Mouse (Mus musculus) v-Abl transformed pro-B cells (cell line): ENCODE measurements around the gene Grifin.

Experiments
- in situ Hi-C, 2 experiments: fragments of 400-800 bp; cut with MboI; formaldehyde crosslinking; loops; one replicate each; pipeline ENCODE4 v1.15.1; 2025; ENCODE audit not compliant: unreplicated experiment in 2 of 2

Gene Grifin

DNA sequence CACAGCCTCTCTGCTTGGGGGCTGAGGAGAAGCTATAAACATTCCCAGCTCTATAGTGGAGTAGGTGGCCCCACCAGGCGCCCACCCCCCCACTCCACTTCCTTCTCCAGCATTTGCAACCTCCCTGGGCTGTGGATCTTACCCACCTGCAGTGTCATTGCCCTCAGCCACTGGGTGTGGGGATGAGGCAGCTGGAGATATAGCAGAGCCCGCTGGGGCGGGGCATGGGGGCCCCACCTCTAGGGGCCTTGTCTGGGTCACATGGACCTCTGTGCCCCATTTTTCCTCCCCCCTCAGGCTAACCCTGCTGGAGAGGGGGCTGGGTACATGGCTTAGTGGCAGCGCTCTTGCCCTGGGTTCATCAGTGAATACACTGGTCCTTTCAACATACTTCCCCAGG is at the start of gene Grifin:
TSS of gene Grifin (minus strand) at position 176 of the 400 bp plus-strand sequence.
- in situ Hi-C loops = loop anchor here (5.0 kb wide), 1 partner anchor 52 kb away; no protein-coding TSS in a partner anchor

DNA sequence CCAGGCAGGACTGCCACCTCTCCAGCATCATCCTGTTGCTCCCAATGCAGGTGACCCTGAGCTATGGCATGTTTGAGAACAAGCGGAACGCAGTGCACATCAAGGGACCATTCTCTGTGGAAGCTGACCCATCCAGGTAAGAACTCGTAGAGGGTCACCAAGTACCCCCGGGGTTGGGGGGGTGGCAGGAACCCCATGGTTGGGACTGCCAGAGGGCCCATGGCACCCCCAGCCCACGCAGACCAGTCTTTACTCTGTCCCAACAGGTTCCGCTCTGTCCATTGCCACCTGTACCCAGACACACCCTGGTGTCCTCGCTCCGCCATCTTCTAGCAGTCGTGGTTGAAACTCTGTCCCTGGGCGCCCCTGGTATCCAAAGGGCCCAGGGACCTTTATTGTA is 49.3 kb upstream of the Grifin start:
- in situ Hi-C loops = loop anchor here in 1 of 2 experiments (10.0 kb wide), 1 partner anchor 189 kb away; no protein-coding TSS in a partner anchor

DNA sequence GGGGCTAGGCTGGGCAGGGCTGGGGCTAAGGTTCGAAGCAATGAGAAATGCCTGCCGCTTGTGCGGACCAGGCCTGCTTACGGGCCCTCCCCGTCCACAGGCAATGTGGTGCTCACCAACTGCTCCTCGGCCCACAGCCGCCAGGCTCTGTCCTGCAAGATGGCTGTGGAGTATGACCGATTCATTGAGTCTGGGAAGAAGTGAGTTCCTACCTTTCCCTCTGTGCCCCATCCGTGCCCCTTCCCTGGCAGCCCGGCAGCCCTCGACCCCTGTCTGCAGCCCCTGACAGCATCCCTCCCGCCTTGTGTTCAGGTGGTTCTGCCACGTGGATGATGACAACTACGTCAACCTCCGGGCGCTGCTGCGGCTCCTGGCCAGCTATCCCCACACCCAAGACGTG is 47.3 kb upstream of the Grifin start:
- in situ Hi-C loops = loop anchor here in 1 of 2 experiments (10.0 kb wide), 1 partner anchor 187 kb away; no protein-coding TSS in a partner anchor

DNA sequence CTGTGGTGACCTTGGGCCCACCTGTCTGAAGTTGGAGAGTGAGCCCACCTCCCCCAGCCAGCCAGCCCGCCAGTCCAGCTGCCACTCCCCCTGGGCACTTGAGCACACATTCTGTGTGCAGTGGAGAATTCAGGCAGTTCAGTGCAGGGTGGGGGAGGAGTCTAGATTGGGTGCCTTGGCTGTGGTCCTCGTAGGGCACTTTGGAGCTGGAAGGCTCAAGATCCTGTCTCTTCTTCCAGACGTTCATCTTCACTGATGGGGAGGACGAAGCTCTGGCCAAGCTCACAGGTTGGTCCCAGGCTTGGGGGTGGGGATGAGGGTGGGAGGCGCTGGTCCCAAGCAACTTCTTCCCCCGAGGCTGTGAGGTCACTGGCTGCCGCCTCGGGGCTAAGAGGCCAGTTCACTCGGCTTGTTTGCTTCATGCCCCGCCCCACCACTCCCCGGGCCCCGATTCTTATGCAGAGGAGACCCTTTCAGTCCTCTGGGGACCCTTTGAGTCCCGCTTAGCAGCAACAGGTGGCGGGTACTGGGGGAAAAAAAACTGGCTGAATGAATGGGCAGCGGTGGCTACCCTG is 46.8 kb upstream of the Grifin start:
- in situ Hi-C loops = loop anchor here in 1 of 2 experiments (10.0 kb wide), 1 partner anchor 187 kb away; no protein-coding TSS in a partner anchor

DNA sequence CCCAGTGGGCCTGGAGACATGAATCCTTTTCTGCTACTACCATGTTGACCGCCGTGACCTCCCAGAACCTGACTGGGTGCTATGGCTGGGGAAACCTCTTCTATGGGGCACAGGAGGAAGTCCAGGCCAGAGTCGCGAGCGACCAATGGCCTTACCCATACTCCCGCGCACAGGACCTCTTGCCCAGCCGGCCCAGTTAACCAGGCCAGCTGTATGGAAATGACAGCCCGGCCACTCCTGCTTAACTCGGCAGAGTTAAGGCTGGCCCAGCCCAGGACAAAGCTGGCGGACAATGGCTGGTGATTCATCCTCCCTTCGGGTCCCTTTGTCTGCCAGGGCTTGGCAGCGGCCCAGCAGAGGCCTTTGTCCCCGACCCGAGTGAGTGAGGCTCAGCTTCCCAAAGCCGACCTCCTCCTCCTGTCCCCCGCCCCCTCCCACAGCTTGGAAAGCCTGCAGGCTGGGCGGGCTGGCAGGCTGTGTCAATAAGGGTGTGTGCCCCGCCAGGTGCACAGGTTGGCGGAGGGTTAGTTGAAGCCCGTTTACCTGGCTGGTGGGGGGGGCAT is 46.2 kb upstream of the Grifin start:
- in situ Hi-C loops = loop anchor here in 1 of 2 experiments (10.0 kb wide), 1 partner anchor 186 kb away; no protein-coding TSS in a partner anchor

DNA sequence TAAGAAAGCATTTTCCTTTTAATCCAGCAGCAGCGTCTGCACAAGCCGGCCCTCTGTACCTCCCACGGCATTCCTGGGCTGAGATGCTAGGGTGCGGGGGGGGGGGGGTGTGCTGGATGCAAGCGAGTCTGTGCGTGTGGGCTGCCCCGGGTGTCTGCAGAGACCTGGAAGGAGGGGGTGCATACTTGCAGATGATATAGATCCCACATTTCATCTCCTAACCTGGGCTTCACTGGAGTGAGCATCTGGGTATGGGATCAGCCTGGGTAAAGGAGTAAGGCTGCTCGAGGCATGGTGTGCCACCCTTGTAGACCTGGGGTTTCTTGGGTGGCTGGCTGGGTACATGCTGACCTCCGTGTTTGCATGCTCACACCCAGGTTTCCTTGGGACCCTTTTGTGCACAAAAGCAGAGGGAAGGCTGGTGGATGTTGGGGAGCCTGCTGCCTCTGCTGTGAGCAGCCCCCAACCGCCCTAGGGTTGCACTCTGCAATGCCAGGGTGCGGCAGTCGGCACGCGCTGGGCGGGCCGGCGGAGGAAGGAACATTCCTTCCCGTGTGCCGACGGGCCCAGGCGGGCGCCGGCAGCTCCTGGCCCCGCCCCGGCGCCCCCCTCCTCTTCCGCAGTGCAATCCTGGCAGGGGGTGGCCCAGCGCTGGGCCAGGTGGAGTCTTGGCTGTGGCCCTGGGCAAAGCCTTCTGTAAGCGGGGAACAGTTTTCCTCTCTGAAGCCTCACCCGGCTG is 45.6 kb upstream of the Grifin start:
- in situ Hi-C loops = loop anchor here in 1 of 2 experiments (10.0 kb wide), 1 partner anchor 186 kb away; no protein-coding TSS in a partner anchor

DNA sequence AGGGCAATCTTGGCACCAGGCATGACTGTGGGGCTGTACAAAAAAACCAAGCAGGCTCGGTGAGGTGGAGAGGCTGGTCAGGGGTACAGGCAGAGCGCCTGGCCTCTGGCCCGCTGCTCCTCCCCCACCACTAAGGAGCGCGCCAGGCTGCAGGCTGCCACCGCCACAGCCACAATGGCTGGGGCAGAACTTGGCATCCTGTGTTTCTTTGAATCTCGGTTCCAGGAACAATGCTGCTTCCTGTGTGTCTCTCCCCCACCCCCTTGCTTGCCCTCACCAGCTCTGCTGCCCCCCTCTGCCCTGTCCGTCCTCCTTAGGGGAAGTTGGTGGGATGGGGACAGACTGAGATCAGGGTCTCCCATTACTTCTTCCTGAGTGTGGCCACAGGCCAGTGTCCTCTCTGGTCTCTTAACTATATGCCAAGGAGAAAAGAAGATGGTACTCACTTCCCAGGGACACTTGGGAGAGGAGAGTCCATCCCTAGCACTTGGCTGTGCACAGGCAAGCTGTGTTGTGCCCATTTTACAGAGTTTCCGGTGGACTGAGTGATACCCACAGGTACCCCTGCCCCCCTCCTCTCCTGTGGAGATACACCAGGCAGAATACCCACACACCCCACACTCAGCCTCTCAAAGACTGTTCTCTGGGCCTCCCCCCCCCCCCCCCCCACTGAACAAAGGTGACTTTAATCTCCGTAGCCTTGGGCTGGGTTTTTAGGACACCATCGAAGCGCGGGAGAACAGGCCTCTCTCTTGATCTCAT is 44.8 kb upstream of the Grifin start:
- in situ Hi-C loops = loop anchor here in 1 of 2 experiments (10.0 kb wide), 1 partner anchor 185 kb away; no protein-coding TSS in a partner anchor

DNA sequence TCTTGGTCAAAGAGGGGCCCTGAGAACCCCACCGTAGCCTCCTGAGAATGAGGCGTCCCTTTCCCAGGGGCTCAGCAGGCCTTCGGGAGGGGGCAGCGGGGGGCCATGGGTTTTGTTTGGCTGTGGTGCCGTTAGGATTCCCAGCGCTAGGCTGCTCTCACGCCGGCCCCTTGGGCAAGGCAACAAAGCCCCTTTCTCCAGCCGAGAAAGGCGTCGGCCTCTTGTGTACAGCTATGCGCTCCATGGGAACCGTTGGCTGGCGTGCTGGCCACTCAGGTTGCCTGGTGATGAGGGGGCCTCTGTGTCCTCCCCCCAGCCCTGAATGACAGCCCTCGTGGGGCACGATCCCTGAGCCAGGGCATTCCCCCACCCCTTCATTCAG is 43.8 kb upstream of the Grifin start:
- in situ Hi-C loops = no loop called here

DNA sequence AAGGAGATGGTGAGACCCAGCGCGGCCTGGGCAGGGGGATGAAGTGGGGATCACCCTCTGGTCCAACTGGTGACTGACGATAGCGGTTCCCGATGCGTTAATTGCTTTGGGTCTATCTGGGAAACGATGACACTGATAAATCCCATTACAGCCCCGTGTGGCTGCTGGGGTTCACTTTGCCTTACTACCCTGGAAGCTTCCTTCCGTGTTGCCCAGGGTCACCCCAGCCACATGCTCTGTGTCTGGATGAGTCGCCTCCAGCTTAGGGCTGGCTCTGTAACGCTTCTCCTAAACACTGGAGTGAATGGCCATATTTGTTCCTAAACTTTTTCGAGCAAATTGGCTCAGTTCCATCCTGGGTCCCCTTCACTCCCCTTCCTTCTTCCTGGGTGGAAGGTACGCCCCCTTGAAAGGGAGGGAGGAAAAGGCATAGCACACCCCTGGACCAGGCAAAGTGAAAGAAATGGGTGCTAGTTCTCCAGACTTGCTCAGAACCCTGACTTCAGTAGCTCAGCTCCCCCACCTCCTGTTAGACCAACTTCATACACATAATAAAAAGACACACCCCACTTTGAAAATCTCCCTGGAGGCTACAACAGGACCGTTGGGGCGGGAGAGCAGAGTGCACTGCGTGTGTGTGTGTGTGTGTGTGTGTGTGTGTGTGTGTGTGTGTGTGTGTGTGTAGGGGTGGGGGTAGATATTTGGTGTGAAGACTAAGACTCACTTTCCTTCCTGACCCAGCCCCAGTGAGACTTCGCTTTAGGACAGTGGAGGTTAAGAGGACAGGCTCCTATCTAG is 43.2 kb upstream of the Grifin start:
- in situ Hi-C loops = no loop called here

DNA sequence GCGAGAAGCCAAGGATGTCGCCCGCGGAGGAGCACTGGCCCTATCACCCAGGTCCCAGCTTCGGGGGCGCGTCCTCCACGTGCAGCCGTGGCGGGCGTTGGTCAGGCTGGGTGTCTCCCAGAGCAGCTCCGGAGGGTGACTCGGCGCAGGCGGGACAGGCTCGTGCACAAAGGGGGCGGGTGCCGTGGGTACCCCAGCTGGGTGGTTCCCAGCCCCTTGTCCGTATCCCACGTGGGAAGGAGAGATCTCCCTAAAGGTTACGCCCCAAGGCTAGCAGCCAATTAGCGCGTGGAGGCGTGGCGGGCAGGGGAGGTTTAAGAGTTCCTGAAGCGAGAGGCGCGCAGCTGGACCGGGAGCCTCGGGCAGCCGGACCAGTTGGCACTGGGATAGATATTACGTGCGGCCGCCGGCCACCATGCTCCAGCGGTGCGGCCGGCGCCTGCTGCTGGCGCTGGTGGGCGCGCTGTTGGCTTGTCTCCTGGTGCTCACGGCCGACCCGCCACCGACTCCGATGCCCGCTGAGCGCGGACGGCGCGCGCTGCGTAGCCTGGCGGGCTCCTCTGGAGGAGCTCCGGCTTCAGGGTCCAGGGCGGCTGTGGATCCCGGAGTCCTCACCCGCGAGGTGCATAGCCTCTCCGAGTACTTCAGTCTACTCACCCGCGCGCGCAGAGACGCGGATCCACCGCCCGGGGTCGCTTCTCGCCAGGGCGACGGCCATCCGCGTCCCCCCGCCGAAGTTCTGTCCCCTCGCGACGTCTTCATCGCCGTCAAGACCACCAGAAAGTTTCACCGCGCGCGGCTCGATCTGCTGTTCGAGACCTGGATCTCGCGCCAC is 42.3 kb upstream of the Grifin start, which contains the start of gene Lfng:
TSS of gene Lfng (plus strand) at position 320 of the 835 bp plus-strand sequence.
- in situ Hi-C loops = no loop called here

DNA sequence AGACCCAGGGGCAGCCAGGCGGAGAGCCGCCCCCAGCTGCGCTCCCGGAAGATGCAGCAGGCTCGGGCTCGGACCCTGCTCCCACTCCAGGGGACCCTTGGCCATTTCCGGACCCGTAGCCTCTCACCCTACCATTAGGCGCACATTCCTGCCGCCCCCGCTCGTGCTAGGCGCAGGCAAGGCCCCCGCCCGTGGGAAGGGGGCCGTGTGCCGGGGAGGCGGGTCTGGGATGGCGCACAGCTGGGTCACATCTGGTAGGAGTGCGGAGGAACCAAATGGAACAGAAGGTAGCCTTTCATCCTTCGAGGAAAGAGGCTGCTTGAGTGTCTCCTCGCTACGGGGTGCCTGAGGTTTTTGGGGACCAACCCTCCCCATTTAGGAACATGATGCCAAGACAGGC is 41.5 kb upstream of the Grifin start:
- in situ Hi-C loops = no loop called here

DNA sequence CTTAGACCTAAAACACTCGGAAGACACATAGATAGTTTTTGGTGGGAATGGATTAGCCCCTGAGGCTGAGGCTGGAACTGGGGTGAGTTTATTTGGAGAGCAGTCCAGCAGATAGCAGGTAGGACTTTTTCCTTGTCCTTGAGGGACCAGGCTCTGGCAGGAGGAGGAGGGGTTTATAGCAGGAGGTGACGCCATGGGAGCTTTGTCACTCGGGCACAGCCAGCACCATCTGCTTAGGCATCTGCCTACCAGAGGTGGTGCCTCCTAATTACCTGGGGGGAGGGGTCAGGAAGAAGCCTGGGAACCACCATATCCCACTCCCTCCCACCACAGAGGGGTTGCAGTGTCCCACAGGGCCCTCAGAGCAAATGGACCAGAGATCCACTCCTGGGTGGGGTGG is 40.4 kb upstream of the Grifin start:
- in situ Hi-C loops = no loop called here

DNA sequence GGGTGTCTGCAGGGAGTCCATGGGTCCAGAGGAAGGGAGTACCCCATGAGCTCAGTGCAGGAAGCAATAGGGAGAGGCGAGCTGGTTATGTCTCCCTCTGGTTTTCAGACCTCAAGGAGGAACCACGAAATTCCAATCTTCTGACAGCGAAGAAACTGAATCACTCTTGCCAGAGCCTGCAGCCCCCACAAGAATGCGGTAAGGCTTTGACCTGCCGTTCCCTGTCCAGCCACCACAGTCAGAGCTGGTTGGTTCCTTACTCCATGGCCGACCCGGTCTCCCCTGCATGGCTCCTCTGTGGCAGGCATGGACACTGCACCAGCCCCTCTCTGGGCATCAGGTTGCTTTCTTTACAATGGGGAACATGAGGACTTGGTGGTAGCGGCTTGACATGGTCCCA is 39.5 kb upstream of the Grifin start:
- in situ Hi-C loops = no loop called here

DNA sequence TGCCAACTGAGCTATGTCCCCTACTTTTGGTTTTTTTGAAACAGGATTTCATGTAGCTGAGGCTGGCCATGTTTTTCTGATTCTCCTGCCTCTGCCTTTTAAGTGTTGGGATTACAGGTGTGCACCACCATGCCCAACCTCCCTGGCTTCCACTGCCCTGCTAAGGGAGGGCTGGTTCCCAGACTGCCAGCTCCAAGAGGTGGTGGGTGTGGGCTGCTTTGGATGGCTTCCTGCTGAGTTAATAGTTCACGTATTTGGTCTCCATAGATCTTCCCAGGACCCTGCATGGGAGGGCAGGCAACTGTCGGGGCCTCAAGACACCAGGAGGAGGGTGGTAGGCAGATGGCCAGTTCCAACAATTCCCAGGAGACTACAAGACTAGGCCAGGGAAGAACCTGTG is 37.7 kb upstream of the Grifin start:
- in situ Hi-C loops = no loop called here

DNA sequence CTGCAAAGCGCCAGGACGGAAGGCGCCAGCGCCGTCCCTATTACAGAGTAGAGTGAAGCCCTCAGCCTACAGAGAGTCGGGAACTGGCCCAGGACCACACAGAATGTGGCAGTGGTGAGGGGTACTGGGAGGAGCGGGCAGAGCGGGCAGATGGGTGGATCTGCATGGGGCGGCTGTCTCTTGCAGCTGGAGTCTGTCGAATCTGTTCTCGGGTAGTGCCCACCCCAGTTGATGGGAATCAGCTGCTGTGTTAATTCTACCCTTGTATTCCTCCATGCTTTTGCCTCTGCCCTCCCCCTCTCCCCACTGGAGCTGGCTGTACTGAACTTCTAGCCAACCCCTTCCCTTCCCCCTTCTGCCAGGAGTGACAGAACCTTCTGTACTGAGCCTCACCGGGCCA is 36.8 kb upstream of the Grifin start:
- in situ Hi-C loops = no loop called here

DNA sequence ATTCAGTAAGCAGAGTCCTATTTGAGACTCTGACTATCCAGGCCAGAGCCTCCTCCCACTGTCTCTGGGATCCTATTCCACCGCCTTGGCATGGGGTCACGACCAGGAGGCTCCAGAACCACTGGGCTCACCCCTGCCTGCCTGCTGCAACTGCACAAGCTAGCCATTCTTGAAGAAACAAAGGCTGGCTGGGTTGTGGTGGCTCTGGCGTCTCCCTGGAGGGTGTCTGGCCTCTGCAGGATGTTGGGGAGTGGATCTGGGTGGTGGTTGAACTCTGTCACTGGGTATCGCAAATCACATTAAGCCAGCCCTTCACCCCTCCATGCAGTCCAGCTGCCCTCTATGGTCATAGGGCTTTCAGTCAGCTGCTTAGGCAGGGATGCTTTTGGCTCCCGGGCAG is 35.1 kb upstream of the Grifin start:
- in situ Hi-C loops = no loop called here

DNA sequence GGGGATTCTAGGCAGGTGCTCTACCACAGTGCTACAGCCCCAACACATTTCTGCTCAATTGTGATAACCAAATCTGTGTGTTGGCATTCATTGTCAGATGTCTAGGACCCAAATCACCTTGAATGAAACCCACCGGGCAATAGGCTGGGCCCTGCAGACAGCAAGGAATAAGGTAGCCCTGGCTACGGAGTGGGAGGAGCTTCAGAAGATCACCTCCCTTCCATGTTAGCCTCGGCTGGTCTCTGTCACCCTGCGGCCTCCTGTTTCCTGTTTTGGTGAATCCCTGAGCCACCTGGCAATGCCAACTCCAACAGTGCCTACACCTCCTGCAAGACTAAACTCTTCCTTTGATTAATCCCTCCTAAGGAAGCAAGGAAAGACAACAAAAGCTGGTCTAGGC is 32.9 kb upstream of the Grifin start:
- in situ Hi-C loops = no loop called here

DNA sequence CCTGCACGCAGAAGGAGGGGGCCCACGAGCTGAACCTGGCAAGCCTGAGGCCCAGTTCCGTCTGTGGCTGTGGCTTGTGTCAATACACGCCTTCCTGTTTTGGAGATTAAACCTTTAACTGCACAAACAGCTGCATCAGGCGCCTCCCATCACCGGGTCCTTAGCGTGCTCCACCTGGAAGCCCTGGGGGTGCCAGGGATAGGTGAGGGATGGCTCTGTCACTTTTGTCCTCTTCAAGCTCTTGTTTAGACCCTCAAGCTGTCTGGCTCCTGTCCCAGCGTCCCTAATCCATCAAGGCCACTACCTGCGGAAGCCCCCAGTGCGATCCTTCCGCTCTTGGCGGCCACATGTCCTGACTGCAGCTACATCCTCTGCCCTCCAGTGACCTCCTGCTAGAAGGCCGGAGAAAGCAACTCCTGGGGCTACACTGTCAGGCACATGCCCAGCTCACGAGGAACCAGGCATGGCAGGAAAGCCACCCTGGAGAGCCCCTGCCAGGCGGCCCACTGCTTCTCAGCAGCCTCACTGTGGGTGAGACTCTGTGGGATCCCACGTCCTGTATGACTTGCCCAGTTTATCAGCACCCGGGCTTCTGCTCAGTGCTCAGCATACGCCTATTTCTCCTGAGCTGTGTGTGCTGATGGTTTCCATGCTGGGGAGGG is 32.2 kb upstream of the Grifin start:
- in situ Hi-C loops = no loop called here

DNA sequence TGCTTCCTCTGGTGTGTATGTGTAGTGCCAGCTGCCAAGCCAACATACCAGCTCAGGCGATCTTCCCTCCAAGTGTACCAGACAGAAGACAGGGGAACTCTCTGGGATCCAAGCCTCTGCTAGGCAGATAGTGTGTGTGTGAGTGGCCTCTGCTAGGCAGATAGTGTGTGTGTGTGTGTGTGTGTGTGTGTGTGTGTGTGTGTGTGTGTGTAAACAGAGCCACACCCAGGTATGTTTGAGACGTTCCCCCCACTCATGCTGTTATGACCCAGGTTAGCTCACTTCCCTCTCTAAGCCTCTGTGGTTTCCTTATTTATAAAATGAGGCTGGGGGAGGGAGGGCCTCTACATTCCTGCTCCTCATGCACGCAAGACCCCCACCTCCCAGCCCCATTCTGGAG is 31.6 kb upstream of the Grifin start:
- in situ Hi-C loops = no loop called here
